Mouse (Mus musculus): ENCODE data around the gene St5. TPM values are rescaled to one million over a fixed set of nuclear protein-coding genes. Genes with fewer than 3 reads are reported as not detected.

The St5 gene
- total RNA-seq (2021), result 10 to 100 TPM; 14.1 to 15.1 TPM

DNA sequence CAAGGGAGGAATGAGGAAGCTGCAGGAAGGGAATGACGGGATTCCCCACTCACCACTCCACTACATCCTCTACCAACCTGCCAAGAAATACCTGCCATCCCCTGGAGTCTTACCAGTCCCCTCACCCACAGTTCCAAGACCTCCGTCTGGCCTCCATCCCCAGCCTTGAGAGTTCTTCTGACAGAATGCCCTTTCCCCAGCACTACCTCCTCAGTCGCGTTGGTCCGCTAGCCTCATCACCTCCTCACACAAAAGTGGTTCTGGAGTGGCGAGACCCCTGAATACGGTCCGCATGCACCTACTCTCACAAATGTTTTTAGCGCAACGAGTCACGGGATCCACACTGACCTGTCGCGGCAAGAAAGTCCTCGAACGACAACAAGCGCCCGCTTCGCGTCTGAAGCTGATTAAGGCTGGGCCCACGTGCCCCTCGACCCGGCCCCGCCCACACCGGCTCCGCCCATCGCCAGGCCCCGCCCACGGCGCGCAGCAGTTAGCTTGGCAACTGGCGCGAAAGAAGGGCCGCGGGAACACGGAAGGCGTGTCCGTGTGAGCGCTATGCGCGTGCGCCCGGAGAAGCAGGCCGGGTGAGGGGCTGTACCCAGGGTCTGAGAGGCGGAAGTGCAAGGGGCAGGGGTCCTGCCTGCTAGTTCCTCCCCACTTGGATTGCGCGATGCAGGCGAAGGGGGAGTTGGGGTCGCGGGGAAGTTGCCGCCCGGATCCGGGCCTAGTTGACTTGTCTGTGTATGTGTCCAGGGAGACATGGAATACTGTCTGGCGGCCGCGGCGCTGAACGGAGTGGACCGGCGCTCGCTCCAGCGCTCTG lies at the start of gene St5, which contains the start of gene Akip1:
Gene St5 (minus strand): TSS at position 416 of the 826 bp plus-strand sequence.
Gene Akip1 (plus strand): TSS at position 501 of the 826 bp plus-strand sequence.
- DNase-seq (ENCODE audit: low spot score in 2 of 2), result peak; percentile 92 to 93
- intact Hi-C loops (cut with DNase I), result no loop called here

DNA sequence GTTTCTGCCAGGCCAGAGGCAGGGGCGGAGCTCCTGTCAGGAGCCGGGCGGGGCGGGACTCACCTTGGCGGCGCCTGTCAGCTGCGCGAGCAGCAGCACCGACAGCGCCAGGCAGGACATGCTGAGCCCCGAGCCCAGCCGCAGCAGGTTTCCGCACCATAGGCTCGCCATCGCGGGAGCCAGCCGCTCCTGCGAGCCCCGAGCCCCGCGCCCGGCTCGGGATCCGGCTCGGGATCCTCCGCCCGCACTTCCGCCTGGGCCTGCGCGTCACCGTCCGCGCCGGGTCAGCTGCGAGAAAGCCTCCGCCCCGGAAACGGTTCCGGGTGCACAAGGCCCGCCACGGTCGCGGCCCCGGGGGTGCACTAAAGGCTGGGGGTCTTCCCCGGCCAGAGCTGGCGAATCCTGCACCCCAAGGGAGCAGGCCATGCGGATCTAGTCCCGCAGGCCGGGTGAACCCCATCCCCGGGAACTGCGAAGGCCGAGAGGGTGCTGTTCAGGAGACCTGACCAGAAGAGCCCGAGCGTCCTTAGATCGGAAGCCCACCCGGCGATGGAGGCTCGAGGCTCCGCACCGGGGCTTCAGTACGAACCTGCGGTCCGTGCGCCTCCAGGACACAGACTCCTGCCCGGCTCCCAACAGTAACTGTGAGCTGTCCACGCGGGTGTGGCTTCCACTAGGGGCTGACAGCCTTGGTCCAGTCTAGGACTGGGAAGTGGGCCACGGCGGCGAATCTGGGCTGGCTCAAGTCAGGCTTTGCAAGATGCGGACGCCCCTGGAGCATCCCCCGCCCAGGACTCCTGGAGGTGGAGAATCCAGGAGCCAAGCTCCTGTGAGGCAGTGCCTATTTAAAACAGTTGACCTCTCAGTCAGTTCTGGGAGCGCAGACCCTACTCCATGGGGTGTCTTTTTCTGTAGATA lies 48.9 kb upstream of the St5 start, which contains the start of gene Tmem9b:
Gene Tmem9b (minus strand): TSS at position 868 of the 918 bp plus-strand sequence.
- intact Hi-C loops (cut with DNase I), result no loop called here
- peak; percentile 83 to 89 for DNase-seq (ENCODE audit: low spot score in 2 of 2)

DNA sequence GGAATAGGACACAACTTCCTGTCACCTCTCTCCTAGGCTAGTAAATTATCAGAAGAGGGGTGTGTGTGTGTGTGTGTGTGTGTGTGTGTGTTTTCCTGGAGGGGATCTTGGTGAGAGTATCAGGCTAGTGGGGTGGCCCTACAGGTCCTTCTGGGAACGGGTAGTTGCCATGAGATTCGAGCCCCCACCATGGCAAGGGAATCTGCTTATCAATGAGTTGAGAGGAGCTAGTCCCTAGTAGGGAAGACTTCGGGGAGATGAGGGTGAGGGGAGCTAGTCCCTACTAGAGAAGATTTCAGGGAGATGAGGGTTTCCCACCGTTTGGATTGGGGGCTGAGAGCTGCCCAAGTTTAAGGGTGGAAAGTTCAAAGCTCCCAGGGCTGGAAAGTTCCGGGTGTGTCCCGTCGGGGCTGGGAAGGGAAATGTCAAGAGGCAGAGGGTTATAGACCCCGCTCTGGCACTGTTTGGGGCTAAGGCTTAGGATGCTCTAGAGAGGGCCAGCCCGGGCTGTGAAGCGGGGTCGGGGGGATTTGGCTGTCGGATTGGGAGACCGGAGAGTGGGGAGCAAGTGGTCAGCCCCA lies 48.1 kb upstream of the St5 start:
- intact Hi-C loops (cut with DNase I), result no loop called here
- DNase-seq (ENCODE audit: low spot score in 2 of 2), result no peak

DNA sequence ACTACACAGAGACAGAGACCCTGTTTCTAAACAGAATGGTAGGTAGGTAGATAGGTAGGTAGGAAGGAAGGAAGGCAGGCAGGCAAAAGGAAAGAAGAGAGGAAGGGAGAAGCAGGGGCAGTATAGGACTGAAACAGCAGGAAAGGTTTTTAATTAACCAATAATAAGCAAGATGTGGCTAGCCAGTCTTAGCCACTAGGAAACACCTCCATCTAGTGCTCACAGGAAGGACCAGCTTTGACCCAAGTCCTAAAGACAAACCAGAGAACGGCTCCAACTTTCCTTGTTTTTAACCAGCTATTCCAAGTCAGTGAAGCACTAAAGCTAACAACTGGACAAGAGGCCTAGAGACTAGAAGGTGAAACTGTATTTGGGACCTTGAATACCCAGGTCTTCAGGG lies 44.3 kb upstream of the St5 start:
- intact Hi-C loops (cut with DNase I), result no loop called here
- no peak for DNase-seq (ENCODE audit: low spot score in 2 of 2)

DNA sequence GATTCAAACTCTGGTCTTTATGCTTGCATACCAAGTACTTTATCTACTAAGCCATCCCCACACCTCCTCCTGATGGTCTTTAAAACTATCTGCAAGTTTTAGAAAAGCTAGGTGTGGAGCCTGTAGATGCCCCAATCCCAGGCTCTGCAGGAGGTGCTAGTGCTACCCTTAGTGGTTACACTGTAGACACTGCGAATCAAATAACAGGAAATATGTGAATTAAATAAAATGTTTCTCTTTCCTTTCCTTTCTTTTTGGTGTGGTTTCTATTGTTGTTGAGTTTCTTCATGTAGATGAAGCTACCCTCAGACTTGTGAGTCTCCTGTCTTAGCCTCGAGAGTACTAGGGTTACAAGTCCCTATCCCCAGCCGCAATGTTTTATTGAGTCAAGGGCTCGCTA lies 38.3 kb upstream of the St5 start:
- intact Hi-C loops (cut with DNase I), result no loop called here
- no peak for DNase-seq (ENCODE audit: low spot score in 2 of 2)

DNA sequence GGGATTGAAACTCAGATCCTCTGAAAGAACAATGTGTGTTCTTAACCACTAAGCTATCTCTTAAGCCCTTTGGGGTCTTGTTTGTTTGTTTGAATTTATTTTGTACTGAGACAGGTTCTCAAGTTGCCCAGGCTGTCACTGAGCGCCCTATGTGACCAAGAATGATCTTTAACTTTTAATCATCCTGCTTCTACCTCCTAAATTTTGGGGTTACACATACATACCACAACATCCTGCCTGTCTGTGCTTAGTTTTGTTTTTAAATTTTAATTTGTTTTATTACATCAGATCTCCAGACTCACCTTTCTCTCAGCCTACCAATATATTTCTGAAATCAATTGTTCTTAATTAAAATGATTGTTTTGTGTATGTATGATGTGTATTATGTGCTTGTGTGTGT lies 37.7 kb upstream of the St5 start:
- no peak for DNase-seq (ENCODE audit: low spot score in 2 of 2)
- intact Hi-C loops (cut with DNase I), result no loop called here

DNA sequence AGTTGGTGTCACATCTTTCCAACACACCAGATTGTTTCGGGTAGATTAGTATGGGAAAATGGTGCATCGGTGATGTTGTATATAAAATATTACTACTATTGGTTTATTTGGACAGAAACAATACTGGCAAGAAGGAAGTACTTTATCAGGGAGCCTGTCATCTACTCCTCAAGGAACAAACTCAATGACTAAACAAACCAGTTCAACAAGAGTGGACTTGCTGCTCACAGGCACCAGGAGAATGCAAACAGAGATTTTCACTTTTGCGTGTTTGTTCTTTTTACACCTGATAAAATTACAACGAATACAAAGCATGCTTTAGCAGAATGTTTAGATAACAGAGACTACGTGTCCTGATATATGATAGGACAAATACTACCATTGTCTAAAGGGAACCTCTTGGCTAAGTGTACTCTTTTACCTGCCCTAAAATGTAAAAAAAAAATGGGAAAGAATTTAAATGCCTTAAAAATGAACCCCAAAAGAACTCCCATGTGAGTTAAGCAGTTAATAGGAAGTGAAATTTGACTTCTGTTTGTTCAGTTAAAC lies 36.5 kb upstream of the St5 start:
- intact Hi-C loops (cut with DNase I), result no loop called here
- no peak for DNase-seq (ENCODE audit: low spot score in 2 of 2)

DNA sequence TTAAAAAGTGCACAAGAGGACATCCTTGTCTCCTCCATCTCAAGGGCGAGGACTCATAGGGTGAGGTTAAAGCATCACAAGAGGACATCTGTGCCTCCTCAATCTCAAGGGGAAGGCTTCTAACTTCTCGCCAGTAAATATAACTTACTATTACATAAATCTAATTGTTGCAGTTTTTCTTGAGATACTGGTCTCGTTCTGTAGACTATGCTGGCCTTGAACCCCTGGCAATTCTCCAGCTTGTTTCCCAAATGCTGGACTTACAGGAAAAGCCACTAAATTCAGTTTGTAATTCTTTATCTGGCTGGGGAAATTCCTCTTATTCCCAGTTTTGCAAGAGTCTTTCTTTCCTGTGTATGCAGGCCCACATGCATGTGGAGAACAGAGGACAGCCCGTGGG lies 31.4 kb upstream of the St5 start:
- intact Hi-C loops (cut with DNase I), result no loop called here
- DNase-seq (ENCODE audit: low spot score in 2 of 2), result no peak

DNA sequence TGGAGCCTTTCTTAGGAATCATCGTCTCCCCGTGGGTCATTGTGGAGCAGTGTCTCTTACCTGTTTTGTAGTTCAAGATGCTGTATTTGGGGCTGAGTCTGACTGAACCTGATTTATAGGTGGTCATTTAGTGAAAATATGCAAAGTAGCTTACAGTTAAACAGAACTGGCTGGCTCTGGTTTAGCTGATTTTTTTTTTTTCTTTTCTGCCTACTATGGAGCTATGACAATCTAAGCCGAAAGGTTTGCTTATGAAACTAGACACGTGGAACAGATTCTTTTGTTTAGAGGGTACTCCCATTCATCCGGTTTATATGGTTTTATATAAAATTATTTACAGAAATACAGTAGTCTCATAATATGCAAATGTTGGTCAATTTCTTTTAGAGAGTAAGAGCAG lies 28.2 kb upstream of the St5 start, which contains the start of gene Ascl3:
Gene Ascl3 (minus strand): TSS at position 101 of the 400 bp plus-strand sequence.
- intact Hi-C loops (cut with DNase I), result no loop called here
- DNase-seq (ENCODE audit: low spot score in 2 of 2), result no peak

DNA sequence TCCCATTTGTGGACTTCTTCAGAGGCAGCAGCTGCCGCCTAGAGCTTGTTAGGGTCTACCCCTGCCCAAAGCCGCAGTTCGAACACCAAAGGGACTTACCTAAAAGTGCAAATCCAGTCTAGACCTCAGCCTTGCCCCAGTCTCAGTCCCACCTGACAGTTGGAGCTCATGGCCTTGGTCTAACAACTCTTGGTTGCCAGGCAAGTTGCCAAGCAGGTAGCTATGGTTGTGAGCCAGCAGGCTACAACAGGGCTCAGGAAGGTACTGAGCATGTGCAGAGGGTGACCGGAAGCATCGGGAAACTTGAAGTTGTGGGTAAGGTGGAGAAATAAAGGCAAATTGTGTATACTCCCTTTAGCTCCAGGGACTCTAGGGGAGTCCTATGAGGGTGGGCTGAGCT lies 20.3 kb upstream of the St5 start, which contains the start of gene BC051019:
Gene BC051019 (minus strand): TSS at position 154 of the 400 bp plus-strand sequence.
- intact Hi-C loops (cut with DNase I), result no loop called here
- no peak for DNase-seq (ENCODE audit: low spot score in 2 of 2)

DNA sequence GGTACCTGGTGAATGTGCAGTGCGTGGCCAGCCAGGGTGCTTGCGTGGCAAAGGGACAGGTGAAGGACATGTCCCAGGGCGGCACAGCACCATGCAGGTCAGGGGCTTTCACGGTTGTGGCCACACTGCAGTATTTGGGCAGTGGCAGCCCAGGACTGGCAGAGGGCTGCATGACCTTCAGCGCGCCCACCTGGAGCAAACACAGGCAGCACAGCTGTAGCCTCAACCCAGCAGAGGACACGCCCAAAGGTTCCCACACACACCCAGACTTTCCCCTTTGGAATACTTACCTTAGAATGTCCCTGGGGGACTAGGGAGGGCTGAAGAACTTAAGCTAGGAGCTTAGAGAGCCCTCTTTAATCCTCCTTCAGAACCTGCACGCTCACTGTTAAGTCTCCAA lies 19.7 kb upstream of the St5 start:
- no peak for DNase-seq (ENCODE audit: low spot score in 2 of 2)
- intact Hi-C loops (cut with DNase I), result no loop called here

DNA sequence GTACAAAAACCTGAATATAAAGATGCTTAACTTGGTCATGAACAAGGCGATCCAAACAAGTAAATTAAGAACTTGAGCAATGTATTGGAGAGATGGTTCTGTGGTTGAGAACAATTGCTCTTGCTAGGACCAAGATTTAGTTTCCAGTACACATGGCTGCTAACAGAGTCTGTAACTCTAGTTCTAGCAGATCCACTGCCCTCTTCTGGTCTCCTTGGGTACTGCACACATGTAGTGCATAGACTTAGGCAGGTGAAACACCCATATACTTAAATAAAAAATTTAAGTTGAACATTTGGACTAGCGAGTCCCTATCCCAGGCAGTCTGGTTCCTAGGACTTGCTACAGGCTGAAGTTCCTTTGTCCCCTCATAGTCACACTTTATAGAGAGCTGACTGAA lies 19.2 kb upstream of the St5 start:
- DNase-seq (ENCODE audit: low spot score in 2 of 2), result no peak
- intact Hi-C loops (cut with DNase I), result no loop called here

DNA sequence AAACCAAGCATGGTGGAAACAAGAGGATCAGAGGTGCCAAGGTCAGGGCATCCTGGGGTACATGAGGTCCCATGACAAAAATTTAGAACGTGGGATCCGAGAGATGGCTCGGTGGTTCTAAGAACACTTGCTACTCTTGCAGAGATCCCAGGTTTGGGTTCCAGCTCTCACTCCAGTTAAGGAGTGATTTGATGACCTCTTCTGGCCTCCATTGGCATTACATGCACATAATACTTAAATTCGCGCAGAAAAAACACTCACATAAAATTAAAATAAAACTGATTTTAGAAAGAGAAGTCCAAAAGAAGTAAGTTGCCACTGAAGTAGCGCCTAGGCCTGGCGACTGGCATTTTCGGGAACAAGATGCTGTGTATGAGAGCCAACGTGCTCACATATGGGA lies 15.9 kb upstream of the St5 start:
- intact Hi-C loops (cut with DNase I), result loop anchor here (2.0 kb wide), 1 partner anchor 190 kb away; no protein-coding TSS in a partner anchor
- peak; percentile 45 to 56 for DNase-seq (ENCODE audit: low spot score in 2 of 2)

DNA sequence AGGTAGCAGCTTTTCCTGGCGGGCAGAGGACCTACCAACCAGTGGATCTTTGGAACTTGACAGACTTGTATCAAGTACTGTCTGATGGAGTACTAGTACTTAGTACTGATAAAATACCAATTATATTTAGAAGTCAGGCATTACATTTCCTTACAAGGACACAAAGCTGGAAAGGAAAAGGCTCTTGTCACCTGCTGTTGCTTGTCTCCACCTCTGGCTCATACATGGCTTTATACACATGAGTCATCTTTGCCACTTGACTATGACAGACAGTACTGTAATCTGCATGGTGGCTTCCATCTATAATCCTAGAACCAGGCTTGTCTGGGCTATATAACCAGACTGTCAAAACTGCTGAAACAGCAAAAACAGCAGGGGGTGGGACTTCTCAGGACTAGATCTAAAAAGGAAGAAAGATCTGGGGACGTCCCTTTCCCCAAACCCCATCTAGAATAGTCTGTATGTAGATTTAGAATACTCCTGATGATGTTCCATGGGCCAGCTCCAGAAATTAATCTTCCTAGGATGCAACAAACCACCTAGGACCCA lies 10.1 kb upstream of the St5 start:
- intact Hi-C loops (cut with DNase I), result no loop called here
- no peak for DNase-seq (ENCODE audit: low spot score in 2 of 2)

DNA sequence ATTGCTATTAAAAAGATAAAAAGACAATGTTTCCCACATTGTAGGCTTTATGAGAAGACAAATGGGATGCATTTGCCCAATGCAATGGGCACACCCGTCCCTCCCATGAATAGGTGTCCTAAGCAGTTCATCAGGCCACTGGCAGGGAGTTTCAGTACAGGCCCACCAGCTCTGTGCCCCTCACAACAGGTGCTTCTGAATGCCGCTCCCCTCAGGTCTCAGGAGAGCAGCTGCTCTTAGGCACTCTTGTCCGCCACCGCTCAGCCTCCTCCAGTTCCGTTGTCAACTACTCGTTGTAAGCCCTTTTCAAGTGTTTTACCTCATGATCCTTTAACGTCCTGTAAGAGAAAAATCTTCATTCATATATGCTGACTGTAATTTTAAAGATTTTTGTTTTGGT lies 8.8 kb upstream of the St5 start:
- intact Hi-C loops (cut with DNase I), result no loop called here
- no peak for DNase-seq (ENCODE audit: low spot score in 2 of 2)

DNA sequence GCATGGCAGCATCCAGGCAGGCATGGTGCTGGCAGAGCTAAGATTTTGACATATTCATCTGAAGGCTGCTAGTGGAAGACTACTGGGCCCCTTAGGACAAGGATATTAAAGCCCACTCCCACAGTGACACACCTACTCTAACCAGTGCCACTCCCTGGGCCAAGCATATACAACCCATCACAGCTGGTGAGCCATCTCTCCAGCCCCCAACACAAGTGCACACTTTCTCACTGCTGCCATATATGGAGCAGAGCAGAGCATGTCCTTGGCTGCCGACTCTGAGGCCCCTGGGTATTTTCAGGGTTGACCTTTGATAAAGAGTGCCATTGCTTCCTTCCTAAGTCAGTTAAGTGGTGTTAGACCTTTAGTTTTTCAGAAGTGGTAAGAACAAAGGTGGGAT lies 6.7 kb upstream of the St5 start:
- intact Hi-C loops (cut with DNase I), result no loop called here
- DNase-seq (ENCODE audit: low spot score in 2 of 2), result no peak

DNA sequence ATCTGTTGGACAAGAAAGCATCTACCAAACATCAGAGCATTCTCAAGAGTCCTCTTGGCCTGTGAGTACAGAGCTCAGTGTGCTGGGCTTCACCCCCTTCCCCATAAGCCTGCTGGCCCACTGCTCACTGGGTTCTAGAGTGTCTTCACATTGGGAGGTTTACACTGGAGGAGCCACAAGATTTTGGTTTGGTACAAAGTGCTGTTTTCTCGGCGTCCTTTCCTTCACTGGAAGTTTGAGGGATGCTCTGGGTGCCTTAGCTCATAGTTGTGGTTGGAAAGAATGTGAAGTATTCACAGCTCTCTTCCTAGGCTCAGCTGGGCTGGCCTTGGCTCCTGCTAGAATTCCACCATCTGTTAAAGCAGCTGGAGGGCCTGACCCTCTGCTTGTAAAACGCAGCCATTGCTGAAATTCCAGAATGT lies 5.6 kb upstream of the St5 start:
- intact Hi-C loops (cut with DNase I), result loop anchor here (1.0 kb wide), 1 partner anchor 183 kb away; no protein-coding TSS in a partner anchor
- no peak for DNase-seq (ENCODE audit: low spot score in 2 of 2)

DNA sequence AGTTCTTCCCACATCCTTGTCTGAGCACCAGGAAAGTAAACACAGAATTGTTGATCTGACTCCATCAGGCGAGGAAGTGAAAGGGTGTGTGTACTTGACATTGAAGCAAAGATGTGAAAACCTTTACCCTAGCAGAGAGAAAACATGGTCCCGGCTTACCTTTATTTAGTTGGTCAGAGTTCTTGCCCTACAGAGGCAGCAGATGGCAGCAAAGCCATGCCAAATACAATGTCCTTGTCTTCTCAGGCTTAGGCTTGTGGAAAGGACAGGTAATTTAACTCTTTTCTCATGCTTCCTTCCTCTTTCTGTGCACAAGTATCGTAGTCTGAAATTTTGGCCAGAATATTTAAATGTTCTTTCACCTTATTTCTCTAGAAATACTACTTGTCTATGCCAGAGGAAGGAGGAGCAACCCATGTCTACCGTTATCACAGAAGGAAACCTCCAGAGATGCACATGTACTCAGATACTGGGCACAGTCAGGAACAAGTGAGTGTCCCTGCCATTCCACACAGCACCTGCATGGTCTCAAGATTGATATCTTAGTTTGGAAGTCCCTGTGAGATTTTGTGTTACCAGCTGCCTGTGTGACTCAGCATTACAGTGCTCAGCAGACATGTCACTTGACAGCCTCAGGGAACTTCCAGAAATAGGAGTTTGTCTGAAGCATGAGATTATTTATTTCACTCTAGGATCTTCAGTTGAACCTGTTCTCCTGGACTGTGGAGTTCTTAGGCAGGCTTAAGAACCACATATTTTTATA lies 3.8 kb upstream of the St5 start:
- intact Hi-C loops (cut with DNase I), result no loop called here
- DNase-seq (ENCODE audit: low spot score in 2 of 2), result peak; percentile 43 to 73

DNA sequence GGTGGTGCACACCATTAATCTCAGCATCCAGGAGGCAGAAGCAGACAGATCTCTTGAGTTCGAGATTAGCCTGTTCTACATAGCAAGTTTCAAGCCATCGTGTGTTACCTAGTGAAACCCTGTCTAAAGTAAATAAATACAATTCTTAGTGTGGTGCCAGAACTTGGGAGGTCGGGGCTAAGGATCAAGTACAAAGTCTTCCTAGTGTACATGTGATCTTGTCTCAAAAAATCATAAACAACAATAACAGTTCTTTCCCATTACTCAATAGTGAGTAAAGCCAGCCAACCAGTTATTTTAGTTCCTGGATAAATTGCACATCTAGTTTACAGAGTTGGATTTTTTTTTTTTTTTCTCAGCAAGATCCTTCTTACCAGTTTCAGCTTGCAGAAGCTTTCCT lies 1.1 kb upstream of the St5 start:
- intact Hi-C loops (cut with DNase I), result no loop called here
- no peak for DNase-seq (ENCODE audit: low spot score in 2 of 2)

Measured in left cerebral cortex, postnatal 25 days (tissue).